Mouse (Mus musculus) spleen, adult 2 months (tissue): ENCODE measurements at regions not wholly inside any gene's neighbourhood (a gene's known extent, or its start where the extent isn't known, plus 50 kb on each side); places are given as distances from the start of the nearest gene placed in this dataset.

ENCODE experiments used
- CTCF ChIP-seq: fragments of 200-500 bp; IDR thresholded peaks from 2 replicates; pipeline ENCODE4 v1.5.1; 2011; ENCODE audit warnings: mild to moderate bottlenecking, inconsistent platforms; ENCODE audit not compliant: insufficient read depth, insufficient read length, insufficient replicate concordance; ENCODE audit errors: extremely low read depth
- POLR2A ChIP-seq: fragments of 200-500 bp; IDR thresholded peaks from 2 replicates; pipeline ENCODE4 v1.6.1; 2011; ENCODE audit warnings: low read depth, low read length, inconsistent platforms

DNA sequence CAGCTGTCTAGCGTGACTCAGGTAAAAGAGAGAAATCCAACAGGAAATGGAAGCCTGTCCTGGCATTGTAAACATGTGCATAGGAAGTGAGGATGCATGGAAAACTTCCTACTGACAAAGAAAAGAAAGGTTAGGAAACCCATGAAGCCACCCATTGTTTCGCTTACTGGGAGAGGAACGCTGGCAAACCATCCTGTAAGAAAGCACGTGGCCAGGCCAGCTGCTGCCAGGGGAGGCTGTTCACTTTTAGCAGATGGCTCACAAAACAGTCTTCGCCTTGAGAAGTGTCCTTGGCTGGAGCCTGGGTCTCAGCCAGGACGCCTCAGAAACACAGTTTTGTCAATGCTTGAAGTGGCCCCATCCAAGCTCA lies 65.6 kb upstream of the Ampd3 start:
- TF ChIP-seq CTCF, result no peak
- no peak for TF ChIP-seq POLR2A
